Mouse (Mus musculus) ES-E14 (cell line): ENCODE measurements at regions not wholly inside any gene's neighbourhood (a gene's known extent, or its start where the extent isn't known, plus 50 kb on each side); places are given as distances from the start of the nearest gene placed in this dataset.

Experiments
- DNase-seq: peaks from one replicate; pipeline ENCODE4 v3.0.0-alpha.2; 2013; ENCODE audit warnings: low read depth, low spot score
- H3K27ac ChIP-seq: 2 replicates; pipeline ENCODE4 v1.5.1; 2012; ENCODE audit warnings: low read depth, mild to moderate bottlenecking, low read length, moderate library complexity, mixed read lengths; ENCODE audit not compliant: poor library complexity, insufficient read depth, severe bottlenecking
- H3K36me3 ChIP-seq: 2 replicates; pipeline ENCODE4 v1.6.1; 2012; ENCODE audit warnings: mild to moderate bottlenecking, low read length, moderate library complexity, mixed read lengths; ENCODE audit not compliant: control insufficient read depth, poor library complexity, insufficient read depth, severe bottlenecking
- H3K4me1 ChIP-seq, 2 experiments: fragments of 150-350 bp in 1 of 2; sonication (generic) in 1 of 2; 2 replicates each; pipeline ENCODE4 v1.6.1; 2012; ENCODE audit warnings: low read length in 2 of 2, mild to moderate bottlenecking in 1 of 2, mixed read lengths in 1 of 2; ENCODE audit not compliant: control insufficient read depth in 2 of 2, insufficient read depth in 2 of 2, poor library complexity in 1 of 2
- H3K4me3 ChIP-seq, 2 experiments: fragments of 150-350 bp in 1 of 2; sonication (generic) in 1 of 2; 2 replicates each; pipeline ENCODE4 v1.5.1; 2012; ENCODE audit warnings: low read length in 2 of 2, low read depth in 1 of 2, mild to moderate bottlenecking in 1 of 2, mixed read lengths in 1 of 2; ENCODE audit not compliant: insufficient read depth in 1 of 2, poor library complexity in 1 of 2, severe bottlenecking in 1 of 2
- H3K9ac ChIP-seq: 2 replicates; pipeline ENCODE4 v1.6.1; 2012; ENCODE audit warnings: low read depth, mild to moderate bottlenecking, low read length, mixed read lengths; ENCODE audit not compliant: poor library complexity, insufficient read depth, severe bottlenecking
- H3K9me3 ChIP-seq: fragments of 150-350 bp; sonication (generic); 2 replicates; pipeline ENCODE4 v1.6.1; 2012; ENCODE audit warnings: low read depth, mild to moderate bottlenecking, low read length; ENCODE audit not compliant: control insufficient read depth, insufficient read depth
- CHD2 ChIP-seq: IDR thresholded peaks from 2 replicates; pipeline ENCODE4 v1.6.1; 2014; ENCODE audit warnings: mild to moderate bottlenecking, low read depth, low read length, inconsistent platforms
- HCFC1 ChIP-seq: IDR thresholded peaks from 2 replicates; pipeline ENCODE4 v1.6.1; 2012; ENCODE audit warnings: low read length, inconsistent platforms, borderline replicate concordance; ENCODE audit not compliant: insufficient read depth
- MAFK ChIP-seq: IDR thresholded peaks from 2 replicates; pipeline ENCODE4 v1.6.1; 2014; ENCODE audit warnings: mild to moderate bottlenecking, low read depth, low read length, inconsistent platforms; ENCODE audit not compliant: insufficient read depth
- ZC3H11A ChIP-seq: IDR thresholded peaks from 2 replicates; pipeline ENCODE4 v1.6.1; 2012; ENCODE audit warnings: low read depth, mild to moderate bottlenecking, inconsistent platforms, low read length, borderline replicate concordance
- ZNF384 ChIP-seq: IDR thresholded peaks from 2 replicates; pipeline ENCODE4 v1.6.1; 2012; ENCODE audit warnings: low read depth, low read length, inconsistent platforms
- in situ Hi-C, 2 experiments: fragments of 600-800 bp; cut with MboI; formaldehyde crosslinking; loops; one replicate each; pipeline ENCODE4 v1.15.1; 2025; ENCODE audit warnings: low sequenced_read_pairs in 2 of 2, inconsistent platforms in 1 of 2; ENCODE audit not compliant: unreplicated experiment in 2 of 2

DNA sequence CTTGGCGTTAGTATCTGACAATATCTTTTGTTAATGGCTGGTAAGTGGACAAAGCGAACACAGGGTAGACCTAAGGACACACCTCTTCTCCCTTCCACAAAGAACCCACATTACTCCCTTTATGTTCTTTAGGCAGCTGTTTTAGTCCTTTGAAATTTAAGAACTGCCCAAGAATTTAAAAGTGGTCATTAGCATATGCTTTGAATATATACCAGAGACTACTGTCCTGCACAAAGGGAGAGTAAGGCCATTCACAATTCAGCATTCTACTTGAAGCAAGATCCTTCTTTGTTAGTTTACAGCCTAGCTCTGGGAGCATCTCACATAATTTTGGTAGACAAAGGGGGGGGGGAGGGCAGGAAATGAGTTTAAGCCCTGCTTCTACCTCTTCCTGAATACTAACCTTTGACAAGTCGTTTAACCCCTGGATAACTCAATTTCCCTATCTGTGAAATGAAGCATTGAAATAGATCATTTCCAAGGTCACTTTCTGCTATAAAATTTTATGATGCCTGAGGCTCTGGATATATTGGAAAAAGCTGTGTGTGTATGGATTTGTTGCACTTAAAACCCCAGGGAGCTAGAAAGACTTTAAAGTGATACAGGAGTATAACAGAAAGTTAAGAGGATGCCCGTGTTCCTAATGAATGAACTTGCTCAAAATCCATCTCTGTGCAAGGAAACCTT is 62.0 kb upstream of the Bach2 start:
- Histone ChIP-seq H3K27ac (no peak overlapping the region), H3K4me1 (peaks cover 3% of the 10 kb centered on the region in 2 experiments; a peak in 1 of 4 replicates), H3K9me3 (no peaks in the 10 kb centered on the region), H3K36me3 (no peaks in the 10 kb centered on the region), H3K4me3 (no peak overlapping the region; a peak in 1 of 4 replicates), H3K9ac (no peak overlapping the region)
- TF ChIP-seq ZNF384, result no peak
- TF ChIP-seq ZC3H11A, result no peak
- TF ChIP-seq CHD2, result 0 out of 2 replicates have a peak, but pooled peaks have one; percentile 31
- TF ChIP-seq HCFC1, result no peak
- TF ChIP-seq MAFK, result no peak
- no peak for DNase-seq
- in situ Hi-C loops, result no loop called here

DNA sequence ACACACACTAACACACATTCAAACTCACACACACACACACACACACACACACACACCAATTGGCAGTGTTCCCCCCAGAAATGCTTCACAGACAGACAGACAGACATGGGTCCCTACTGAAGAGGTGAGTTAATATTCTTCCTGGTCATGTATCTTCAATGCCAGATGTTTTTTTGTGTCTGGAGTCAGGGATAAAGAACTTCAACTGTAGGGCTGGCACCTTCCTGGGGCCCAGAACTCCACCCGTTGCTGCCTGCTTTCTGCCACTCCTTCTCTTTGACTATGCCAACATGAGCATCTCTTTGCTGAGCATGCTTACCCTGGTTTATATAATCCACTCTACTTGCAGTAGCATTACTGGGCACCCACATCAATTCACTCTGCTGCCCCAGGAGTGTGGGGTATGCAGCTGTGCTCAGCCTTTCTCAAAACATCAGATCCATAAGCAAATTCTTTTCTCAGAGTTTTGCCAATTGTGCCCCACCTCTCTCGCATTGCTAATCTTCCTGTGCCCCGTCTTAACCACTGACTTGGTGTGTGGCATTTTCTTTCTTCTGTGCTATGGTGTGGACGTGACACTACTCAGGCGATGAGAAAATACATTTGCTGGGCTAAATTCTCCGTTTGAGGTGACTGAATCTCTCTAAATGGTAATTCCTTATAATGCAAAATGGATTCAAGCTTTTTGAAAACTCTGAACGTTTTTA is 60.5 kb upstream of the Bach2 start:
- Histone ChIP-seq H3K4me1 (peaks cover 3% of the 10 kb centered on the region in 2 experiments; a peak in 1 of 4 replicates), H3K9ac (no peak overlapping the region), H3K9me3 (no peaks in the 10 kb centered on the region), H3K27ac (no peak overlapping the region), H3K36me3 (no peaks in the 10 kb centered on the region), H3K4me3 (no peak overlapping the region)
- in situ Hi-C loops, result no loop called here
- DNase-seq, result no peak
- no peak for TF ChIP-seq HCFC1
- no peak for TF ChIP-seq CHD2
- TF ChIP-seq ZNF384, result no peak
- no peak for TF ChIP-seq ZC3H11A

DNA sequence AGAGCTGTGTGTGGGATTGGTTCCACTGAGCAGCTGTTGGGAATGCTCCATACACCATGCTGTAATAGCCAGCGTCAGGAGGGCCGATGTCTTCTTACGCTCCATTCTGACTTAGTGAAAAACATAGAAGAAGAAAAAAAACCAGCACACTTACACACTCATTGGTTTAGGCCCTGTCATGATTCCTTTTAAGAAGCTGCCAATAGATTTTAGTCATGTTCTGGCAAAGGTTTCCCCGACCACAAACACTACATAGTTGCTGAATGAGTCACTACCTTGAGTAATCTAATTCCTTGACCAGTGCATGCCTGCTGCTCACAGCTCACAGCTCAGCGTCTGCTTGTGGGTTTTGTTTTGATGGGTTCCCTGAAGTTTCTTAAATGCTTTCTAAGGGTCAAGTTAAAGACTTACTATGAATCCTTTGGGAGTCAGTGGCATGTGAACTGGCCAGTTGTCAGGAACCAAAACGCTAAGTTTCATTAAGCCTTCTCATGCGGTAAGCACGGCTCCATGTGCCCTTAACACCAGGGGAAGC is 58.8 kb upstream of the Bach2 start:
- DNase-seq, result no peak

DNA sequence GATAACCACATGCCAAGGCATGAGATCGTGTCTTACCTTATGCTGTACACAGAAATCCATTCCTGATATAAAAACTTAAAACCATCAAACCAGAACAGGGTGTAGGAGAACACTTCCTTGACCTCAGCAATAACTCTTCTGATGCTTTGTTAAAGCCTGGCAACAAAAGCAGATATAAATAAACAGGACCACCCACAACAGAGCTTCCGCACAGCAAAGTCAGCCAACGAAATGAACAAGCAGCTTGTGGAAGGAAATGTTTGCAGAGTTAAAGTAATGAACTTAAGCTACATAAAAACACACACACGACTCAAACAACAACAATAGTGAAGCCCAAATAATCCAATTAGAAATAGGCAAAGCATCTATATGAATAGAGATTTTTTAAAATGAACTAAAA is 54.8 kb upstream of the Bach2 start:
- in situ Hi-C loops, result no loop called here
- DNase-seq, result no peak
- H3K4me3 ChIP-seq, result no peak overlapping the region
- no peak overlapping the region for H3K27ac ChIP-seq
- TF ChIP-seq CHD2, result no peak
- TF ChIP-seq HCFC1, result no peak
- no peak for TF ChIP-seq ZNF384
- TF ChIP-seq MAFK, result no peak
- TF ChIP-seq ZC3H11A, result no peak
- H3K4me1 ChIP-seq, result no peaks in the 10 kb centered on the region
- no peak overlapping the region for H3K9ac ChIP-seq
- H3K9me3 ChIP-seq, result no peaks in the 10 kb centered on the region
- H3K36me3 ChIP-seq, result no peaks in the 10 kb centered on the region

More for the DNA sequence above, 58.8 kb upstream of the Bach2 start:
- TF ChIP-seq ZNF384 (no peak), MAFK (no peak)
- Histone ChIP-seq H3K9ac (no peak overlapping the region), H3K9me3 (no peaks in the 10 kb centered on the region), H3K27ac (no peak overlapping the region), H3K4me3 (no peak overlapping the region), H3K36me3 (no peaks in the 10 kb centered on the region), H3K4me1 (peaks cover 3% of the 10 kb centered on the region in 2 experiments; a peak in 1 of 4 replicates)
- in situ Hi-C loops, result no loop called here

DNA sequence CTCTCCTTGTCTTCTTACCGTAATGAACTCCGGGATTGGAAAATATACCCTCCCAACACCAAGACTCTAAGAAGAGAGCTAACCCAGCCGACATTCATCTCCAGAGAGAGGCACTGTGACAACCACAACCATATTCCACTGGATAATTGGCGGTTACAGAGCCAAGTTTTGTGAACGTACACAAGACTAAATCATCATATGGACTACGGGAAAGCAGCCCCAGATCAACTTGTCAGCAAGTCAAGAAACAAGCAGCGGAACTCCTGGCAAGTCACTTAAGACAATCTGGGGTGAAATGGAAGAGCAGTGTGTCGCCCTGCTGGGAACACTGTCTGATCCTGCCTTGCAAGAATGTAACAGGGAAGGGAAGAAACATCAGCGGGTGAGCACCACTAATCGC is 52.6 kb upstream of the Bach2 start:
- TF ChIP-seq ZNF384 (no peak), ZC3H11A (no peak), CHD2 (no peak), HCFC1 (no peak), MAFK (no peak)
- Histone ChIP-seq H3K4me1 (no peaks in the 10 kb centered on the region), H3K9ac (no peak overlapping the region), H3K4me3 (no peak overlapping the region), H3K27ac (no peak overlapping the region), H3K36me3 (no peaks in the 10 kb centered on the region), H3K9me3 (no peaks in the 10 kb centered on the region)
- in situ Hi-C loops, result no loop called here
- DNase-seq, result no peak
